Mouse (Mus musculus): ENCODE data around the gene Tex44. TPM values are rescaled to one million over a fixed set of nuclear protein-coding genes. Genes with fewer than 3 reads are reported as not detected.

Tex44 gene
- polyA plus RNA-seq (2012), result not detected in 2 replicates

DNA sequence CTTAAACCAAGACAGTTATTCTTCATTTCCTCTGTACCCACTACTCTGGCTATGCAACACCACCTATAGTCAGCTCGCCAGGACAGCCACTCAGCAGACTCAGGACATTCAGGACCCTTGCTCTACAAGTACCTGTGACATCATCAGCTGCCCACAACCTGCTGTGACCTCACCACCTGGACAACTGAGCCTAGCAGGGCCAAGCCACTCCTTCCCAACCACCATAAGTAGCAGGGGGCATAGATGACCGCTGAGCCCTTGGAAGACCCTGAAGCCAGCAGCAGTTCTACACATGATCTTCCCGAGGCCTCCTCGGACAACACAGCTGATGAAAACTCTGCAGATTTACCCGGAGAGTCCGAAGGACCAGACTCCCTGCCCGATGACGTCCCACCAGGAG lies at the start of gene Tex44, which contains the start of gene Nmur1:
Gene Tex44, plus strand, starts transcription at position 202 of the 400 bp plus-strand sequence.
Gene Nmur1, minus strand, starts transcription at position 101 of the 400 bp plus-strand sequence.
- Histone ChIP-seq H3K4me3 (replicated peaks) (no peak within 1 kb of the TSS), H3K36me3 (ENCODE audit: control insufficient read depth) (no peaks in the 10 kb centered on the region), H3K9me3 (ENCODE audit: control insufficient read depth, low read length) (no peaks in the 10 kb centered on the region), H3K27me3 (ENCODE audit: control insufficient read depth) (no peaks in the 10 kb centered on the region), H3K4me1 (ENCODE audit: control insufficient read depth) (peaks cover 2% of the 10 kb centered on the region; the same call in 1 of the 2 replicates)
- no peak for TF ChIP-seq TAL1 (IDR thresholded peaks at IDR 0.05; ENCODE audit: low read length)
- TF ChIP-seq GATA1 (IDR thresholded peaks at IDR 0.05; ENCODE audit: low read length), result no peak

DNA sequence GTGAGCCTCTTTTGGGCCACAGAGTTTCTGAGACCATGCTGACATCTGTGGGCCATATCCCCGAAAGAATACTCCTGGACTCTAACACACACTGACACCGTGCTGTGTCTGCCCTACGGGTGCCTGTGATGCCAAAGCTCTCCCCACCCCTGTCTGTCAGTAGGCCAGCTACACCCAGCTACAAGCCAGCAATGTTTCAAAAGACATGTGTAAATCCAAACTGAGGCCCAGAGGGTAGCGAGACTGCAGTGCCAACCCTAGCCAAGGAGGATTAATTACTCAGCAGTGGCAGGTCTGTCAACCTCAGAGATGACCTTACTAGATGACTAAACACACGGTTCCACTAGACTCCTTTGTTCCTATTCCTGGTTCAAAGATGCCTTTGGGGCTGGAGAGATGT lies 49.8 kb upstream of the Tex44 start:
- peaks cover 2% of the 10 kb centered on the region; the same call in 1 of the 2 replicates for H3K27me3 ChIP-seq (ENCODE audit: control insufficient read depth)
- TF ChIP-seq GATA1 (IDR thresholded peaks at IDR 0.05; ENCODE audit: low read length) (no peak), TAL1 (IDR thresholded peaks at IDR 0.05; ENCODE audit: low read length) (no peak)
- no peaks in the 10 kb centered on the region for H3K9me3 ChIP-seq (ENCODE audit: control insufficient read depth, low read length)
- H3K36me3 ChIP-seq (ENCODE audit: control insufficient read depth), result no peaks in the 10 kb centered on the region
- H3K4me3 ChIP-seq (replicated peaks), result no peak overlapping the region
- H3K4me1 ChIP-seq (ENCODE audit: control insufficient read depth), result peaks cover 5% of the 10 kb centered on the region

DNA sequence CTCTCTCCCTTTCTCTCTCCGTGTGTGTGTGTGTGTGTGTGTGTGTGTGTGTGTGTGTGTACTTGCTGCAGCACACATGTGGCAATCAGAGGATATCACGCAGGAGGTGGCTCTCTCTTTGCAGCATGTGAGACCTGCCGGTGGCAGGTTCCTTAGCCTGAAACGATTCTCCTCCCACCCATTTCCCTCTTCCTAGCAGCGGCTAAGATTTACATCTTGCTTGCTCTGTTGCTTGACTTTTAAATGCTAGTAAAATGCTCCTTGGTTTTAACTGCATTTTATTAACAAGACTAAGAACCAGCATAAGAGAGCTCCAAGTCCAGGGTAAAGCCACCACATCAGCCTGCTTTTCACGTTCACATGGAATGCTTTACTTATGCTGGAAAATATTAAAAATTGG lies 47.5 kb upstream of the Tex44 start:
- no peak overlapping the region for H3K4me3 ChIP-seq (replicated peaks)
- no peaks in the 10 kb centered on the region for H3K36me3 ChIP-seq (ENCODE audit: control insufficient read depth)
- H3K4me1 ChIP-seq (ENCODE audit: control insufficient read depth), result peaks cover 5% of the 10 kb centered on the region
- TF ChIP-seq TAL1 (IDR thresholded peaks at IDR 0.05; ENCODE audit: low read length), result no peak
- no peak for TF ChIP-seq GATA1 (IDR thresholded peaks at IDR 0.05; ENCODE audit: low read length)
- peaks cover 2% of the 10 kb centered on the region; the same call in 1 of the 2 replicates for H3K27me3 ChIP-seq (ENCODE audit: control insufficient read depth)
- H3K9me3 ChIP-seq (ENCODE audit: control insufficient read depth, low read length), result no peaks in the 10 kb centered on the region

DNA sequence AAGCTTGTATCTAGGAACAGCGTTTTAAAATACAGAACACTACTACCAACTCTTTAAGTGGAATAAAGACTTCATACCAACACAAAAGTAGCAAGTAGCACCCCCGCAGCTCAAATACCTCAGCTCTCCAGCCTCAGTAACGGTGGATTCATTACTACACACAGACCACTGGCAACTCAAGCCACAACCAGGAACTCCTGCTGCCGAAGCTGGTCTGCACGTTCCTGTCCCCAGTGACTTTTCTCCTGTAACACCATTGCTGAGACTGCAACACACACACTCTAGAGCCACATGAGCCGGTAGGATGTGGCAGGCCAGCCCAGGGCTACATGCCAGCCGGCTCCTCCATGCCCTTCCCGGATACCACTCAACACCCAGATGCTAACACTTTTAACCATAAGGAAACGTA lies 47.0 kb upstream of the Tex44 start:
- Histone ChIP-seq H3K4me3 (replicated peaks) (no peak overlapping the region), H3K4me1 (ENCODE audit: control insufficient read depth) (peaks cover 5% of the 10 kb centered on the region)
- TF ChIP-seq TAL1 (IDR thresholded peaks at IDR 0.05; ENCODE audit: low read length), result no peak
- TF ChIP-seq GATA1 (IDR thresholded peaks at IDR 0.05; ENCODE audit: low read length), result no peak

DNA sequence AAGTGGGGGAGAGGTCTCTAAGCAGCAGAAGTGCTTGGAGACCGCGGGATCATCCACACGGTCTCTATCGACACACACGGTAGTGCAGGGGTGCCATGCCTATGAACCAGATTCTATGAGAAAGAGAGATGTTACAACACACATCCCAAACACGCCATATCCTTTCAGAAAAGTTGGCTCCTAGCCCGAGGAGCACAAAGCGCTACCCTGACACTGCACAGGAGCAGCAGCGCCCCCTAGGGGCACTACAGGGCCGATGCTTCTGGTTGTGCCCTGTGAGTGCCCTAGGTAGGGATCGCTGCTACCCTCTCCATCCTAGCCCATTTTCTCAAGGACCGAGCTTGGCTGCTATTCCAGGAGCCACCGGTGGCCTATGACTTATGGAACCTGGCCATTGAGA lies 45.1 kb upstream of the Tex44 start:
- Histone ChIP-seq H3K9me3 (ENCODE audit: control insufficient read depth, low read length) (no peaks in the 10 kb centered on the region), H3K4me1 (ENCODE audit: control insufficient read depth) (peaks cover 5% of the 10 kb centered on the region), H3K27me3 (ENCODE audit: control insufficient read depth) (peaks cover 2% of the 10 kb centered on the region; the same call in 1 of the 2 replicates), H3K36me3 (ENCODE audit: control insufficient read depth) (no peaks in the 10 kb centered on the region), H3K4me3 (replicated peaks) (peak overlapping the region; percentile 38)
- TF ChIP-seq TAL1 (IDR thresholded peaks at IDR 0.05; ENCODE audit: low read length) (no peak), GATA1 (IDR thresholded peaks at IDR 0.05; ENCODE audit: low read length) (no peak)

More for the DNA sequence above, 47.0 kb upstream of the Tex44 start:
- Histone ChIP-seq H3K9me3 (ENCODE audit: control insufficient read depth, low read length) (no peaks in the 10 kb centered on the region), H3K36me3 (ENCODE audit: control insufficient read depth) (no peaks in the 10 kb centered on the region), H3K27me3 (ENCODE audit: control insufficient read depth) (peaks cover 2% of the 10 kb centered on the region; the same call in 1 of the 2 replicates)

DNA sequence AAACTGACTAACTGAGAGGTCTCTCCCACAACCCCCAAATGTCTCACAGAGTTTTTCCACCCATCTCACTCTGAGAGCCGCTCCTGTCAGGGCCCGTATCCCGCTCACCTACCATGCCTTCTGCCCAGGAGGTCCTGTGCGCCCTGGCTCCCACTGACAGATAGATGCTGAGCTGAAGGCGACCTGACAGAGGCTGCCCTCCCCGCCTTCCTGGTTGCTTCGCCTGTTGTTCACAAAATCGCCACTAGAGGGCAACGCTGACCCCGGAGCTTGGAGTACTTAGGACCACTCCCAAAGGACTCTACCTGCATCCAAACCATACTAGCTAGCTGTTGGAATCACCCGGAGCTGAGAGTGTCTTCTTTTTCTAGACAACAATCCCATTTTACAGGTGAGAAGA lies 36.9 kb upstream of the Tex44 start:
- no peaks in the 10 kb centered on the region for H3K9me3 ChIP-seq (ENCODE audit: control insufficient read depth, low read length)
- H3K4me1 ChIP-seq (ENCODE audit: control insufficient read depth), result no peaks in the 10 kb centered on the region
- no peaks in the 10 kb centered on the region for H3K27me3 ChIP-seq (ENCODE audit: control insufficient read depth)
- no peak overlapping the region for H3K4me3 ChIP-seq (replicated peaks)
- H3K36me3 ChIP-seq (ENCODE audit: control insufficient read depth), result no peaks in the 10 kb centered on the region
- TF ChIP-seq GATA1 (IDR thresholded peaks at IDR 0.05; ENCODE audit: low read length) (no peak), TAL1 (IDR thresholded peaks at IDR 0.05; ENCODE audit: low read length) (no peak)

DNA sequence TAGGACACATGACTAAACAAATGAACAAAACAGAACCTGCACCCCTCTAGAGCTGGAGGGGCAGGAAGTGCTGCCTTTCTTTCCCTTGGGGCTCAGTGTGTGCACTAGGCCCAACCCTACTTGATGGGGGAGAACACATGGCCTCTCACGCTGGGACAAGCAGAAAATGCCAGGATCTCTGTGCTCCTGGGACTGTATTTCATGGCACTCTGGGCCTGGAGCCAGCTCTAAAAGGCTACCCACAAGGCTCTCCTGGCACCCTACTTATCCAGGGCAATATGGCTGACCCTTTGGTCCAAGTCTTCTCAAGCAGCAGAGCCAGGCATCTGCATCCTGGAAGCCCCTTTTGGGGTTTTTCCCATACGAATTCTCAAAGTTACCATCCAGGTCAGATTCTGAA lies 34.7 kb upstream of the Tex44 start:
- no peak overlapping the region for H3K4me3 ChIP-seq (replicated peaks)
- no peak for TF ChIP-seq TAL1 (IDR thresholded peaks at IDR 0.05; ENCODE audit: low read length)
- no peak for TF ChIP-seq GATA1 (IDR thresholded peaks at IDR 0.05; ENCODE audit: low read length)
- H3K27me3 ChIP-seq (ENCODE audit: control insufficient read depth), result no peaks in the 10 kb centered on the region
- no peaks in the 10 kb centered on the region for H3K36me3 ChIP-seq (ENCODE audit: control insufficient read depth)
- no peaks in the 10 kb centered on the region for H3K9me3 ChIP-seq (ENCODE audit: control insufficient read depth, low read length)
- no peaks in the 10 kb centered on the region for H3K4me1 ChIP-seq (ENCODE audit: control insufficient read depth)

DNA sequence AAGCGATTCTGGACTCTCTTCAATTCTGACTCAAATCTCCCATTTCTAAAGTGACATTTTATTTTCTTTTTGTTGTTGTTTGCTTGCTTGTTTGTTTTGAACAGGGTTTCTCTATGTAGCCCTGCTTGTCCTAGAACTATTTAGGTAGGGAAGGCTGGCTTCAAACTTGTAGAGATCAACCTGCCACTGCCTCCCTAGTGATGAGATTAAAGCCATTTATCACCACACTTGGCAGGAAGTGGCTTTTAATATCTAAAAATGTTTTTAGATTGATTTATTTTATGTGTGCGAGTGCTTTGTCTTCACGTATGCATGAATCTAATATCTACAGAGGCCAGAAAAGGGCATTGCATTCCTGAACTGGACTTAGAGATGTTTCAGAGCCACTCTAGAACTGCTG lies 32.9 kb upstream of the Tex44 start:
- TF ChIP-seq TAL1 (IDR thresholded peaks at IDR 0.05; ENCODE audit: low read length) (no peak), GATA1 (IDR thresholded peaks at IDR 0.05; ENCODE audit: low read length) (no peak)
- no peaks in the 10 kb centered on the region for H3K9me3 ChIP-seq (ENCODE audit: control insufficient read depth, low read length)
- H3K27me3 ChIP-seq (ENCODE audit: control insufficient read depth), result no peaks in the 10 kb centered on the region
- H3K4me3 ChIP-seq (replicated peaks), result no peak overlapping the region
- no peaks in the 10 kb centered on the region for H3K4me1 ChIP-seq (ENCODE audit: control insufficient read depth)
- H3K36me3 ChIP-seq (ENCODE audit: control insufficient read depth), result no peaks in the 10 kb centered on the region

DNA sequence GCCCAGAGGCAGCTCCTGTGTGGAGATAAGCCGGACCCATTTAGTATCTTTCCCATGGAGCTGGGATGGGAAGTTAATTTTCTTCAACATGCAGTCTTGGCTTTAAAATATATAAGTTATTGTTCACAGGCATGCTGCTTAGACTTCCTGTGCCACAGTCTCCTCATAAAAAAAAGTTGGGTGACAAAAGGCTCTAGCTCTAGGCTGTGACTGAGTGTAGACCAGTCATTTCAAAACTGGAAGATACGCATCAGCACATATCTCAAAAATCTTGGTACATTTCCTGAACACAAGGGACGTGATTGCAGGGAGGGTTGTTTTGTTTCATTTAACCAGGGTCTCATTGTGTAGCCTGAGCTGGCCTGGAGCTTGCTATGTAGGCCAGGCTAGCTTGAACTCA lies 31.9 kb upstream of the Tex44 start:
- TF ChIP-seq TAL1 (IDR thresholded peaks at IDR 0.05; ENCODE audit: low read length) (no peak), GATA1 (IDR thresholded peaks at IDR 0.05; ENCODE audit: low read length) (no peak)
- H3K9me3 ChIP-seq (ENCODE audit: control insufficient read depth, low read length), result no peaks in the 10 kb centered on the region
- no peaks in the 10 kb centered on the region for H3K27me3 ChIP-seq (ENCODE audit: control insufficient read depth)
- no peaks in the 10 kb centered on the region for H3K4me1 ChIP-seq (ENCODE audit: control insufficient read depth)
- no peaks in the 10 kb centered on the region for H3K36me3 ChIP-seq (ENCODE audit: control insufficient read depth)
- no peak overlapping the region for H3K4me3 ChIP-seq (replicated peaks)

DNA sequence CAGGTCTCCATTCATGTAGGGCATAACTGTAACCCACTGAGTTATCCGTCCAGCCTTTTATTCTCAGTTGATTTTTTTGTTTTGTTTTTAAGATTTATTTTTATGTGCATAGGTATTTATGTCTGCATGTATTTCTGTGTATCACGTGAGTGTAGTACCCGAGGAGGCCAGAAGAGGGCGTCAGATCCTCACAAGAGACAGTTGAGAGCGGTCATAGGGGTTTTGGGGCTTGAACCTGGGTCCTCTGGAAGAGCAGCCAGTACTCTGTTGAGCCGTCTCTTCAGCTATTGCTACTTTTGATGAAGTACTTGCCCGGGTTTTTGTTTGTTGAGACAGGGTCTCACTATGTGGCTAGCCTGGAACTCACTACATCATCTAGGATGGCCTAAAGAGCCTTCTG lies 30.2 kb upstream of the Tex44 start:
- Histone ChIP-seq H3K36me3 (ENCODE audit: control insufficient read depth) (no peaks in the 10 kb centered on the region), H3K27me3 (ENCODE audit: control insufficient read depth) (no peaks in the 10 kb centered on the region), H3K4me3 (replicated peaks) (no peak overlapping the region), H3K9me3 (ENCODE audit: control insufficient read depth, low read length) (no peaks in the 10 kb centered on the region), H3K4me1 (ENCODE audit: control insufficient read depth) (no peaks in the 10 kb centered on the region)
- TF ChIP-seq TAL1 (IDR thresholded peaks at IDR 0.05; ENCODE audit: low read length) (no peak), GATA1 (IDR thresholded peaks at IDR 0.05; ENCODE audit: low read length) (no peak)

All from erythroblast, embryonic 14.5 days (primary cell).